Mouse (Mus musculus) heart, adult 2 months (tissue): Measurements from ENCODE around the gene Nmi.

Experiments used
- CTCF ChIP-seq: fragments of 200-600 bp; IDR thresholded peaks from 2 replicates; pipeline ENCODE4 v1.8.1; 2022; ENCODE audit warnings: antibody characterized with exemption, mild to moderate bottlenecking, moderate library complexity
- EP300 ChIP-seq: fragments of 200-500 bp; IDR thresholded peaks from 2 replicates; pipeline ENCODE4 v1.6.1; 2011; ENCODE audit warnings: low read depth, low read length, control low read depth; ENCODE audit not compliant: insufficient read depth

- no peak for TF ChIP-seq CTCF
- TF ChIP-seq EP300 = no peak
Observed at GRCm38 (mm10) chr2:51972142-51972541, 1.2 kb downstream of the Nmi start.
